Mouse (Mus musculus): Measurements from ENCODE around the gene Gcm2.

Gcm2 gene

DNA sequence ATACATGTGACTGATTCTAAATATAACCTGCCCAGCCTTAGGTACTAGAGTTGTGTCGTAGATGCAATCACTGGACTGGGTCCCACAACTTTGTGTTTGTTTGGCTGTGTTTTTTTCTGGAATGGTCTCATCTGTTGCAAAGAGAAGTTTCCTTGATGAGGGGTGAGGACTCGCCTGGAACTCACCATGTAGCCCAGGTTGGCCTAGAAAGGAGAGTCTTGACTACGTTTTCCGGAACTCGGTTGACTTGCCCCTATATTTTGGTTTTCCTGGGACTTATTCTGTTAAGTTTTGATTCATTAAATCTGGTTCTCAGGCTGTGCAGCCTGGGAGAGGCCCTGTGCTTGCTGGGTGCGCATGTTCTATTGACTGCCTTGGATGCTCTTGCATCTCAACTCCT is 30.1 kb downstream of the Gcm2 start:
- no peak for DNase-seq (ENCODE audit: low read depth in 1 of 2, low spot score in 2 of 2)

DNA sequence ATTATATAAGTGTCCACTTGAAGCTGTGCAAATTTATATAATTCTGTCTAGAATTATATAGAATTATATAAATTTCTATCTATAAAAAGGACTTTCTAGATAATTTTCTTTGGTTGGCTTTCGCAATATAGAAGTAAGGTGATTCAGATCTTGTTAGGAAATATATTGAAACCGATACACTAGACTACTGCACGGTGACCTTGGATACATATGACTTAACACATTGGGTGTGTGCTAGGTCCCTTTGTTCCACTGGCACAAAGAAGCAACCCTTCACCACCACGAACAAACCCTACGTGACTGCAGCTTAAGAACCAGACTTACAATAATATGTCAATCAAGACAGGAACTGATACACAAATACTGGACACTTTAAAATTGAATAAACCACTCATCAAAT is 31.0 kb downstream of the Gcm2 start:
- no peak for DNase-seq (ENCODE audit: low read depth in 1 of 2, low spot score in 2 of 2)

- no peak for DNase-seq (ENCODE audit: low read depth in 1 of 2, low spot score in 2 of 2)
Measured at GRCm38 (mm10) chr13:41079421-41079780, 31.4 kb downstream of the Gcm2 start, which contains the start of gene Mak. TSS of gene Mak (minus strand) at chr13:41079706.

- DNase-seq (ENCODE audit: low read depth in 1 of 2, low spot score in 2 of 2): no peak
Measured at GRCm38 (mm10) chr13:41078690-41079420, 32.0 kb downstream of the Gcm2 start.

GRCm38 (mm10) chr13:41077921-41078320 is 32.9 kb downstream of the Gcm2 start:
- no peak for DNase-seq (ENCODE audit: low read depth in 1 of 2, low spot score in 2 of 2)

GRCm38 (mm10) chr13:41073819-41074218 is 37.0 kb downstream of the Gcm2 start:
- DNase-seq (ENCODE audit: low read depth in 1 of 2, low spot score in 2 of 2): no peak

GRCm38 (mm10) chr13:41071617-41072016 is 39.2 kb downstream of the Gcm2 start:
- DNase-seq (ENCODE audit: low read depth in 1 of 2, low spot score in 2 of 2): no peak

DNA sequence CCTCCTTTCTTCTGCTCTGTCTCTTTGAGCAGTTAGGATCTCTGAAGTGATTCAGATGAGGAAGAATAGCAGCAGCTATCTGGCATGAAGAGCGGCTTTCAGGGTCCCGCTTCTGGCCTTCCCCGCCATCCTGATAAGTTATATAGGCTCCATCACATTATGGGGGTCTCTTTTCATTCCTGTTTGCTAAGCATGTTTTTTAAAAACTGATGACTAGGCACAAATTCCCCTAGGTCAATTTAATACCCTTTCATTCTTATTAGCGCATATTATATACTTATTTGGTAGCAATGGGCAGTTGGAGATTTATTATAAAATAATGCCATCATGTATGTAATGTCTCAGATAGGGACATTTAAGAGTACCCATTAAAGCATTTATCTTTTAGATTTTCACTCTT is 43.2 kb downstream of the Gcm2 start:
- no peak for DNase-seq (ENCODE audit: low read depth in 1 of 2, low spot score in 2 of 2)

- DNase-seq (ENCODE audit: low read depth in 1 of 2, low spot score in 2 of 2): no peak
Measured at GRCm38 (mm10) chr13:41051965-41052364, 58.9 kb downstream of the Gcm2 start.

All from monocyte, adult 2 months (primary cell).